Mouse (Mus musculus) retina, postnatal 7 days (tissue): Measurements from ENCODE around the gene Fam189a1.

ENCODE experiments used
- DNase-seq: peaks from one replicate; pipeline ENCODE4 v3.0.0-alpha.2; 2012; ENCODE audit warnings: low read depth, low spot score

Gene Fam189a1

DNA sequence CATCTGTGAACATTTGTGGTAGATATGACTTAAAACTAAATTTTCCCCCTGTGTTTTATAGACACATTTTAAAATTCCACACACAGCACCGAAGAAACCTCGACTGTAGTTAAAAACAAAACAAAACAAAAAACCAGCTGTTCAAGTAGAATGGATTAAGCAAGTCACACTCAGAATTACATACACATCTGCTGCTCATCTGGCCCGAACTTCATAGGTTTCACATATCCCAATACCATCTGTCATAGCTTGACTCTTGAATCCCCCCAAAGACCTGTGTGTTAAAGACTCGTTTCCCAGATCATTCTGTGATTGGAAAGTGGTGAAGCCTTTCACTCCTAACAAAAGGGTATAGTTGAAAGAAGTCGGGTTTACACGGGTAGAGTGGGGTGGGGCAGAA, 274.1 kb downstream of the Fam189a1 start:
- DNase-seq: no peak

- DNase-seq: no peak
Observed at GRCm38 (mm10) chr7:64881387-64881786, 275.0 kb downstream of the Fam189a1 start.

DNA sequence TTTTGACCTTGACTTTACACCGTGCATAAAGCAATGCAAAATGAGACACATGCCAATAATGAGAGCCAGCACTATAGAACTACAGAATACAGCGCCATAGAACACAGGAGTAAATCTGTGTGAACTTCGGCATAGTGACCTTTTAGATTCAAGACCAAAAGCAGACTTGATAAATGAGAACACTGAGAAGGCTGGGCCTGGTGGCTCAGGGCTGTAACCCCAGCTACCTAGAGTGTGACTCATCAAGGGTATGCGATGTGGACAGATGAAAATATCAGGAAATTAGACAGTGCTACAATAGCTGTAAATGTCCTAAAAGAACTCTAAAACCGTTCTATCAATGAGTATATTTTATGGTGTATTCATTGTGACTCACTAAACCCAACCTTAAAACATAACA, 276.0 kb downstream of the Fam189a1 start:
- no peak for DNase-seq

DNA sequence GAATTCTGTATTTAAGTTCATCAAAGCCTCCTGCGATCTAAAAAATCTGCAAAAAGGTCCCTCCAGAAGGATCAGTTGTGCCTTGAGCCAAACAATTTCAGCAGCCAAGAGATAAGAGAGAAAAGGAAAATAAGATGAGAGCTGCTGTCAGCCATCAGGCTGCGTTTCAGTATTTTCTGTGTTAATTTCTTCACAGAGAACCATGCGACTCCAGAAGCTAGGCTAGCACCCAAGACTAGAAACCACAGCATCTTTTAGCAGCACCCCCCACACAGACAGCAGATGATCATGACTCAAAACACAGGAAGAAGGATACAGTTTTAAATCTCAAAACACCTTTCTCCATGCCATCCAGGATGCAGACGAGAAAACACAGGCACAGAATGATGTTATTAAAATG, 281.4 kb downstream of the Fam189a1 start:
- no peak for DNase-seq

- DNase-seq: no peak
Observed at GRCm38 (mm10) chr7:64873266-64873665, 283.1 kb downstream of the Fam189a1 start.

DNA sequence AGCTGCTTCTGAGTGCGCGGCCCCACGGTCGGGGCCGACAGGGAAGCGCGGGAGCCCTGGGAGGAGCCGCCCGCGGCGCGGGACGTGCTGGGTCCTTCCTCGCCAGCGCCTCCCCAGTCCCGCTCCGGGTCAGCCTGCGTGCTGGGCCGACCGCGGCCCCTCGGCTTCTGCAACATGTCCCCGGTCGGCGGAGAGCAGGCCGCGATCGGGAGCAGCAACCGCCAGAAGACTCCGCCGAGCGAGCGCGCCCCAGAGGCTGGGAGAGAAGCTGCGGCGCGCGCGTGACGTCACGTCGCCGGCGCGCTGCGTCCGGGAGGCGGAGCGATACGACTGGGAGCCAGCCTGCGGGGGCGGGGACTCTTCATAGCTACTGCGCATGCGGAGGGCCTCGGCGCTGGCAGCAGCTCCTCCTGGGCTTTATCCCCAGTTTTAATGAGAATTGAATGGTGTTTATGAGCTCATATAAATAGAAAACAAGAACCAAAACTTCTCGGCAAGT, 283.6 kb downstream of the Fam189a1 start, which contains the start of gene Nsmce3:
Gene Nsmce3 (minus strand): TSS at position 255 of the 499 bp plus-strand sequence.
- peak; percentile 93 for DNase-seq

DNA sequence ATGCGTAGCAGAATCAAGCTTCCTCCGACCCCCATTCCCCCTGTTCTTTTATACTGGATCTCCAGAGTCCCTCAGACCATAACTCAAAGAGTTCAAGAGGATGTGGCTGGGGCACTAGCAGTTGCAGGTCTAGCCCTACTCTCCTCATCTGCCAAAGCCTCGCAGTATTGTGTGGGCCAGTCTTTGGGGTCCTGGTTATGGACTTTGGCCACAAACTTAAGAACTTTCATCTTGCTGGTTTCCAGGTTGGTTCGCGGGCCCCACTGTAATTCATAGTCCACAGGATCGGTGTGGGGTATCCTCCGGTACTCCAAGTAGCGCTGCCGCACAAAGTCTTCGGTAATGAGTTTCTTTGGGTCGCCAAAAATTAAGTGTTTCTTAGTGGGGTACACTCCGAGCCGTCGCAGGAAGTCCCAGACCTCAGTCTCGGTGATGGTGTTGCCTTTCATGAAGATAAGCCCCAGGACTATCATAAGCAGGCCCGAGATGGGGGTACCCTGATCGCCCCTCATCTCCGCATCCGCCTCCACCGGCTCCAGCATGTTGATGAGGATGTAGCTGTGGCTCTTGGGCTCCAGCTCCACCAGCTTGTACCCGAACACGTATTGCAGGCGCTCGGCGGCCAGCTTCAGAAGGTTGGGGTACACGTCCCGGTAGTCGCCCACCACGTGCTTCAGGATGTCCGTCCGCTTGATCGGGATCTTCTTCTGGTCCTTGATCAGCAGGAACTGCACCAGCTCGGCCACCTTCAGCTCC, 284.2 kb downstream of the Fam189a1 start:
- DNase-seq: no peak

DNA sequence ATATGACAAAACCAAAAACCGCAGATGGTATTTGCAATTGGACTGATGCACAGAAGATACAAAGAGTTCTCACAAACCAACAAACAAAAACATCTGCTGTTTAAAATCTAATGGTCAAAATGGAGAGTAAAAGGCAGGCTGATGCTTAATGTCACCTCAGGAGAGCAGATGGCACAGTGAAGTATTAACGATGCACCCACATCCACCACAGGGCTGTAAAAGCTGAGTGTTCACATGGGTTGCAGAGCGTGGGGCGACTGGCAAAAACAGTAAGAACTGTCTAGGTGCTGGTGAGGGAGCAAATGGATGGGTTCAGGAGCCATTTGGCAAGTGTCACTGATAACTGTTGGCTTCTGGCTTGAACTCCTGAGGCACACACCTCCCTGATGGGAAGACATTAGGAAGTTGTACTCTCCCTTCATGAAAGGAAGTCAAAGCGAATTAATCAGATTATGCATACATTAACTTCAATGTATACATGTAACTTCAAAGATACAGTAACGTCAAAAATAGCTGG, 286.8 kb downstream of the Fam189a1 start:
- no peak for DNase-seq

DNA sequence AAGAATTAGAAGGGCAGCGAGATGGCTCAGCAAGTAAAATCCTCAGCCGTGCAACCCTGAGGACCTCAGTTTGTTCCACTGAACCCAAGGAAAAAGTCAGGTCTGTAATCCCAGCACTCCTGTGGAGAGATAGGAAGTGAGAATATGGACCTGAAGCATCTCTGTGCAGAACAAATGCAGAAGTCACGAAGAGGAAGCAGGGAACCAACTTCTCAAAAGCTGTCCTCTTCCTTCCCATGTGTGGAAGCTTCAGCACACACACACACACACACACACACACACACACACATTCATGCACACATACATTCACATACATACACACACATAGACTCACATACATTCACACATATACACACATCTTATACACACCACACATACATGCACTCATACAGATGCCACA, 292.8 kb downstream of the Fam189a1 start:
- DNase-seq: no peak

GRCm38 (mm10) chr7:64862978-64863377, 293.4 kb downstream of the Fam189a1 start:
- no peak for DNase-seq

DNA sequence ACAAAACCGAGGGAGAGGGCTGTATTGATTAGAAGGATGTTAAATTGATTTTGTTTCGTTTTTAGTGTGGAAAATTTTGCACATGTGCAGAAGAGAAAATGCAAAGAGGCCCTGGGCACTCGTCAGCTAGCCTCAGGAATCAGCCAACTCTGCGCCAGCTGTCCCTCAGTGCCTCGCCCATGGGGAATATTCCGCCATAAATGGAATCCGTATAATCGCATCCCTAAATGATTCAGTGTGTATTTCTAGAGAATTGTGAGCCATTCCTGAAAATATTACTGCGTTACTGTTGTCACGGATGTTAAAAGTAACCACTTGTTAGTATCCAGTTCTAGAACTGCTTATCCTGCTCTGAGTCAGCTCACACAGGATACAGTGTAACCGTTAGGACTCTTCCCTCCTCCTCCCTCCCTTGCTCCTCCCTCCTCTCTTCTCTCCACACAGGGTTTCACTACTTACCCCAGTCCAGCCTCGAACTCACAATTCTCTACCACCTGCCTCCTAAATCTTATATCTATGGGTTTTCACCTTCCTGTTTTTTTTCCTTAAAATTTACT, 299.8 kb downstream of the Fam189a1 start:
- DNase-seq: no peak

- DNase-seq: no peak
Observed at GRCm38 (mm10) chr7:64855976-64856375, 300.4 kb downstream of the Fam189a1 start.

GRCm38 (mm10) chr7:64855389-64855927, 300.9 kb downstream of the Fam189a1 start:
- DNase-seq: no peak

DNA sequence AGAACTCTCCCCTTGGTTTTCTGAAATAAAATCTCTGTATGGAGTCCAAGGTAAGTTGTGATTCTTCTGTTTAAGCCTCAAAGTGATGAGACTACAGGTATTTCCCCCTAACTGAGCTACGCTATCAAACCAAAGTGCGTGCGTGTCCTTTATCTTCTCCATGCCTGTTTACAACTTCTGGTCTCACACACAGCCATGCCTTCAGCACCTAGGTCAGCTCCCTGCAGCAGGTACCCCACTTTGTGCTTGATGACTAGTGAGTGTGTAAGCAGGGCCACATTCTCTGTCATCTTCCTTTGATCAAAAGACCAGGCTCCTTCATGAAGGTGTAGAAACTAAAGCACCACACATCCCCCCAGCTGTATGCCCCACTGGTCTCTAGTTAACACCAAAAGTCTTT, 305.6 kb downstream of the Fam189a1 start:
- no peak for DNase-seq

GRCm38 (mm10) chr7:64847366-64847899, 308.9 kb downstream of the Fam189a1 start:
- no peak for DNase-seq

- no peak for DNase-seq
Observed at GRCm38 (mm10) chr7:64846061-64846460, 310.3 kb downstream of the Fam189a1 start.

GRCm38 (mm10) chr7:64840946-64841659, 315.3 kb downstream of the Fam189a1 start:
- DNase-seq: no peak

- DNase-seq: no peak
Observed at GRCm38 (mm10) chr7:64840576-64840895, 315.8 kb downstream of the Fam189a1 start.

GRCm38 (mm10) chr7:64839801-64840575, 316.4 kb downstream of the Fam189a1 start:
- peak; percentile 31 for DNase-seq

- DNase-seq: no peak
Observed at GRCm38 (mm10) chr7:64839281-64839680, 317.1 kb downstream of the Fam189a1 start.
